Mouse (Mus musculus): ENCODE measurements at regions not wholly inside any gene's neighbourhood (a gene's known extent, or its start where the extent isn't known, plus 50 kb on each side); places are given as distances from the start of the nearest gene placed in this dataset.

DNA sequence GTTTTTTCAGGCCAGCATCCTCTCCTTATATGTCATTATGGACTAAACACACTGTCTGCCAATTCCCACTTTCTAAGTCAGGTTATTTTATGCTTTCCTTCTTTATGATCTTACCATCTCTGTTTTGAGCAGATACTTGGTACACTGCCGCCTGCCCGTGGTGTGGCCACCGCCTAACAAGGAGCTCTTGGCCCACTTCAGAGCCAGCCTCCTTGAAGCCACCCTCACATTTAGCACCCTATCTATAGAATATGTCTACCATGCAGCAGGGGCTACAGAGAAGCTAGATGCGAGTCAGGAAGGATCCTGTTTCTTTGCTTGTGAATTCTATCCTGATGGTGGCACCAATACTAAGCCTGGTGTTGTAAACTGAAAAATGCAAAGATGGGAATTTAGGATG lies 70.6 kb upstream of the Bcl2l14 start:
- TF ChIP-seq CTCF (IDR thresholded peaks at IDR 0.05) (no peak), EP300 (IDR thresholded peaks at IDR 0.05) (no peak)

All from lung, postnatal 0 days (tissue).